Mouse (Mus musculus) layer of hippocampus, adult 9-10 months (tissue): ENCODE results near the gene Fam84b.
"Not testable (repeated sequence)": the region's sequence is repeated elsewhere in the genome, so short reads cannot be mapped to it uniquely, and the experiment has no call there.

Source experiments
- DNase-seq: peaks from one replicate; pipeline ENCODE4 v3.0.0; 2022; ENCODE audit warnings: low spot score

Gene Fam84b

DNA sequence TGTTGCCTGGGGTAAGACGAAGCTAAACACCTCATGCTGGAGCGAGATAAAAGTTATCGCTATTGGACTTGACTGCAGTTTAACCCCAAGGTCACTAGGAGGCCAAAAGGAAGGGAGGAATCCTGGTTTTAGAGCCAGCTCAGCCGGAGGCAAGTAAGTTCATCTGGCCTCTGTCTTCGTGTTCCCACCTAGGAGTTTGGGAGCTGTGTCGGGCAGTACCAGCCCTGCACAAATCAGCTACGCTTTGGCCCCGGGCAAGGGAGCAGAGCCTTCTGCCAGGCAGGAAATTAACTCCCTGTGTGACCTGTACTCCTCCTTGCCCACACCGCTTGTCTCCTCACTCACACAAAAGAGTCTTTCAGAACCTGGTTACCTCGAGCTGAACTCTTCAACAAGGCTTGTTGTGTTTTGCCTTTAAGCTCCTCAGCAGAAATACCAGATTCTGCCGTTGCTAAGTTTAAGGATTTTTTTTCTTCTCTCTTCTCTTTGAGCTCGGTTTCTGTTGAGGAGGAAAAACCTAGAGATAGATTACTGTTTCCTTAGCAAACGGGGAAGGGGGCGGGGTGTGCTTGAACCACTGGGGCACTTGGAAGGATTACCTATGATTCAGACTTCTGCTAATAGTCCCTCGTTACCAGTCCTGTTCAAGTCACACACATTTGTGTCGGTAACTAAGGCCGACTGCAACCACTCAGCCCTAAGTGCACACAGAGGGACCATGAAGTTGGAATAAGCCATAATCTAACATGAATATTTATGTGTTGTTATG is at the start of gene Fam84b:
Fam84b (minus strand) TSS at position 548 of the 769 bp plus-strand sequence.
- DNase-seq: no peak

DNA sequence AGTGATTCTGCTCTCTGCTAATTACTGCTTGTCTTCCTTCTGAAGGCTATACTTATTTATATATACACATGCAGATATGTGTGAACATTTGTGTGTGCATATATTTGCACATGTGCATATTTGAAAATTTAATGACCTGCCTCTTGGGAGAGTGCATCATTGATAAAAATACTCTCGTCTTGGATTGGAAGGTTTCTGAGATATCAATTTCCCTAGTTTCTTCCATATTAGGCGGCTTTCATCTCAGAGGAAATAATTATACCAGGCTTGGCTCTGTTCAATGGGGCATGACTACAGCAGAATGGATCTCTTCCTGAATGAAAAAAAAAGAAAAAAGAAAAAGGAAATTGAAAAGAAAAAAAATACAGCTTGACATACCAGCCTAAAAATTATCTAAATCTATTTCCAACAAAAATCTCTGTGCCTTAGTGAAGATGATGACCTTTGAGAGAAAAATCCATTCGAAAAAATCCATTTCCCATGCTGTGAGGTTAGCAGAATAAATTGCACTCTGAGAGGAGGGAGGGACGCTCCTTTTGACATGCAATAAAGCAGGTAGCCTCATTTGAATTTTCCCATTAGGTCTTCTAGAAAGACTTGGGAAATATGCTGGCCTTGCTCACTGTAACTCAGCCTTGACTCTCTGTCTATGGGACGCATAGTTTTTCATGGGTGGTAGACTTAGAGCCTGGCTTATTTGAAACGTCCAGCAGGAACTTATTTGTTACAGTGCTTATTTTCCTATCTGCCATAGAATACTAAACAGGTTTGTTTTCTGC is 44.8 kb upstream of the Fam84b start:
- no peak for DNase-seq

DNA sequence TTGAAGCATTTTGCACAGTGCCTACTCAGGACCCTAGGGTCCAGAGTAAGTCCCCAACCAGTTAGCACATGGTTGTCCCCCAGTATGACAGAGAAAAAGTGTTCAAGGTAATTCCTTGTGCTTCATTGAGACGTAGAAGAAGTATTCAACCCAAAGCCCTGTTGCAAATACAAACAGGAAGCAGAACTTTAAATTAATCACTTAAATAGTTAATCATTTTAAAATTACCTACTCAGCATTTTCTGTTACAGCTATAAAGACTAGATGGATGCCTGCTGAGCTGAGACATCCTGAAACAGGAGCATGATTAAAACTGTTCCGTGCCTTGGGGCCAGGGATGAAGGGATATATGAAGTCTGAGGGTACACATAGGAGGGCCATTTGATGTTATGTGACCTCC is 42.5 kb upstream of the Fam84b start:
- DNase-seq: no peak

DNA sequence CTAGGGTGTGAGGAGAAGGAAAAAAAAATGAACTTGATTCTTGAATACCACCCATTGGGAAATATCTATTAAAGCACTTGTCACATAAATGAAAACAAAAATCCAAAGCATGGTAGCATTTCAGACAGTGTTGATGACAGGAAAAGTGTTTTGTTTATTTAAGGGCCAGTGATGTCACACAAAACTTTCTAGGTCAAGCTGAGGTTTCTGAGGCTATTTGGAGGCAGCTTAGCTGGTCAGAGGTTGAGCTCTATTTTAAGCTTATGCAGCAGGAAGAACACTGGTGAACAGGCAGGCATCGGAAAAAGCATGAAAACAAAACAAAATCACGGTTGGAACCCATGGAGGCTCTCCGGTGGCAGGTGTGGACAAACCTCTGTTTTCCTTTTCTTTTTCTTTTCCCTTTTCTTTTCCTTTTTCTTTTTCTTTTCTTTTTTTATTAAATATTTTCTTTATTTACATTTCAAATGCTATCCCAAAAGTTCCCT is 39.4 kb upstream of the Fam84b start:
- no peak for DNase-seq

DNA sequence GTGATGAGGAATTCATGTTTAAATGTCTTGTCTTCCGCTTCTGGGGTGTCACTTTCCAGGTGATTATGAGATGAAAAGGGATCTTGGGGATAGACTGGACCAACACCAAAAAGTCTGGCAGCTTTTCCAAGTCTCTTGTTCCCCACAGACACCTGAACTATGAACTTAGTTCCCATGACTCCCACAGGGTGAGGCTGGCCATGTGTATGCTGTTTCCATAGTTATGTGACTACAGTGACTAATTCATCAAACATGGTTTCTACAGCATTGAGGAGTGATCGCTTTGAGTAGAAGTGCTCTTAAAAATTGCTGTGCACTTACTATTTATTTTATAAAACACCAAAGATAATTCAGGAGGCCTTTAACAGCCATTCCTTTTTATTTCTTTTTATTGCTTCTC is 35.1 kb upstream of the Fam84b start:
- DNase-seq: no peak

DNA sequence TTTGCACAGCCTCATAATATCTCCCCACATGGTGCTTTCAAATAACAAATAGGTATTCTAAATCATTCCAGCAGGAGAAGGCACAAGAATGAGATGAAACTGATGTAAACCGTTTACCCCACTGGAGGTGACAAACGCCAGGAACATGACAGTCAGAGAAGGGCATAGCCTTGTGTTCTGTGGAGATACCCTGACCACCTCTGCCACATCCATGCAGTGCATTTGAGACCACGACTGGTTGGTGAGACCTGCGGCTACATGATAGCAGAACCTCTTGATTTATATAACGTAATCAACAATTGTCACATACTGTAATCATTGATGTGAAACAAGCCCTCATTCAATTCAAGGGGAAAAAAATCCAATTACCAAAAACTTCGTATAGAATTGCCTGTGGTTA is 22.1 kb upstream of the Fam84b start:
- DNase-seq: no peak

DNA sequence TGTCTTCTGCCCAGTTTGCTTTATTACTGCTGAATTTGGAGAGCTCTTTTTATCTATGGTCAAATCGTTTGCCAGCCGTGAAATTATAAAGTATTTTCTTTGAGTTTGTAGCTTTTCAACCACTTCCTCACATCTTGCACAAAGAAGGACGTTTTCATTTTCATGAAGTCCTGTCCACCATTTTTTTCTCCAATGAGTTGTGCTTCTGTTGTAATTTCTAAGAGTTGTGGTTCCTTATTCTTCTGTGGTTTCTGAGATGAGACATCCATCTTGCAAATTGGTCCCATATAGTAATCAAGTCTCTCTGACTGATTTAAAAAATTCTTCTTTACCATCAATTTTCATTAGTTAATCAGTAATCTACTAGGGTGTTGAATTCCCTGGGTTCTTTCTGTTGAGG is 8.8 kb upstream of the Fam84b start:
- DNase-seq: no peak

DNA sequence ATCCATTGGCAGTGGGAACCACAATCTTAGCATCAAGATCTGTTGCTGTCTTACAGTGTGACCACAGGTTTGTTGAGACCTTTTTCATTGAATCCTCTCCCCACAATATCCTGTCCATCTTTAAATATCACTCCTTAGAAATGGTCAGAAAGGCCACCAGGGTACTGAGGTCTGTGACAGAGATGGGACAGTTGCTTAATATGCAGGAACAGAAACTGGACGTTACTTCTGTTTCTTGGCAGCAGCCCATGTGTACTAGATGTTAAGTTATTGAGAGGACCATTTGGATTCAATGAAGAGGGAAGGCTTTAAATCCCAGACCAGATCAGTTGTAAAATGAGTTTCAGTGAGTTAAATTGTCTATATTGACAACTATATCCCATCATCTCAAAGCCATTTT is 1.5 kb upstream of the Fam84b start:
- no peak for DNase-seq

DNA sequence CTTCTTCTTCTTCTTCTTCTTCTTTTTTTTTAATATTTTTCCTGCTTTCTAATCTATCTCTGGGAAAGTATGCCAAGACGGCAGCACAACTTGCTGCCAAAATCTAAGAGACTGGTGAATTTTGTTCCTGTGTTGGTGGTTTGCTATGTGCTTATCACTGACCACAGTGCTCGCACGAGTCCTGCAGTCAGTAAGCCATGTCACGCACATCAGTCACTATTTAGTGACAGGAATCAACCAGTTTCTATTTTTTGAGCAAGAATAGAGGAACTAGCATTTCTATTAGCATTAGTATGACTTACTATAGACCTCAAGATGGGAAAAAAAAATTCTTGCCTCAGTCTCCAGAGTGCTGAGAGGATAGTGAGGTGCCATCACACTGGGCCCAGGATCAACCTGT is 573 bp upstream of the Fam84b start:
- DNase-seq: no peak

DNA sequence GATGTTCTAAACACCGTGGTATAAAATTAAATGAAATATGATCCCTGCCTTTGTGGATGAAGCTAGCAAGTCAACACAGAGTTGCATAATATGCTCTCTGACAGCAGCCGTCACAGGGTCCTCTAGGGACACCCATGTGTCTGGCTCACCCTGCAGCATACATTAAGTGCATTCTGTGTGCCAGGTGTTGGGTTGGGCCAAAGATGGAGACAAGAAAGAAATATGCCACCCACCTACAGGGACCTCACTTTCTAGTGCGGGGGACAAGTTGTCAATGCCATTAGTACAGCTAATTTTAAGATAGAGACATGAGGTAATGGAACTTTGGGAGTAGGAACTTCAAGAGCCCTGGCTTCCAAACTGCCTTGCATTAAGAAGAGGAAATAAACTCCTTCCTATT is 4.9 kb downstream of the Fam84b start:
- DNase-seq: no peak

DNA sequence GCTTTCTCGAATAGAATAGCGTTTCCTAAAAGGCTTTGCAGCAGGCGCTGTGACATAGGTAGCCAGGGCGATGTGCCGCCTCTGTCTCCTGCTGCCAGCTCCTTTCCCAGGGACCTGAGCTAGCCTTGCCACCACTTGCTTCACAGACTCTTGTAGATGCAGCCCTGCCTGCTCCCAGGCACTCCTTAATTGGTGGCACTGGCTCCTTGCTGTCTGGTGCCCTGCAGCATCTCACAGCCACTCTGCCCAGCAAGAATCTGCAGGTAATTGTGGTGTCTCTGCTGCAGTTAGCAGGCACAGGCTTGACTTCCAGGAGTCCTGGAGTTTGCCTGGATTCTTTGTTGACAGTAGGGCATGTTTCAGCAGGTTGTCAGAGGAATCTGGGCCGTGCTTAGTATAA is 7.3 kb downstream of the Fam84b start:
- DNase-seq: no peak

DNA sequence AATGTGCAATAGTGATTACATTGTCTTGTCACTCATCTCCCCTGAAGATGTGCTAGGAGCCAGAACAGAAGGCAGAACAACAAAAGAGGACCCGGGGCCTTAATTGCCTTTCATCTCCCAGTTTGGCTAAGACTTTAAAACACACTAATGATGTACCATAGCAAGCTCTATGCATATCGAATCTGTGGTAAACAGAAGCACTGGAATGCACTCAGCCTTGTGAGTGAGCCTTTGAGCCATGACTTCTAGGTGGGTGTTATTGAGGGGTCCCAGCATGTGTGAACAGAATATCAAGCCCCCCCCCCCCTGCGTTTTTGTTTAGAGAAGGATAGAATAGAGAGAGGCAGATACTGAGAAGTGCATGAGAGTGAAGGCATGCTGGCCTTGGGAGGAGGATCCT is 7.7 kb downstream of the Fam84b start:
- no peak for DNase-seq

DNA sequence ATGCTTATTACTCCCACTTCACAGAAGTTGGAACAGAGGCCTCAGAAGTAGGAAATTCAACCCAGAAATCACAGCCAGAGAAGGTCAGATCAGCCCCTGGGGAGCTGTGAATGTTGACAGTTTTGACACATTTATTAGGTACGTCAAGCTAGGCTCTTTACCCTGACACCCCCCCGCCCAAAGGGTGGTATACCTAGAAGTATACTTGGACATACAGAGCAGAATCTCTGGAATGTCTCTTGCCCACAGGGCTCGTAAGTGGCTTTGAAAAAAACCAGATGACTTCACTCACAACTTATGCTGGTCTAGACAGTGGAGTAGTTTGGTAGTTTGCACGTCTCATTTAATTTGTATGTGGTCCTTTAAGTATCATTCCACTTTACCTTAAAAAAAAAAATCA is 11.8 kb downstream of the Fam84b start:
- no peak for DNase-seq

DNA sequence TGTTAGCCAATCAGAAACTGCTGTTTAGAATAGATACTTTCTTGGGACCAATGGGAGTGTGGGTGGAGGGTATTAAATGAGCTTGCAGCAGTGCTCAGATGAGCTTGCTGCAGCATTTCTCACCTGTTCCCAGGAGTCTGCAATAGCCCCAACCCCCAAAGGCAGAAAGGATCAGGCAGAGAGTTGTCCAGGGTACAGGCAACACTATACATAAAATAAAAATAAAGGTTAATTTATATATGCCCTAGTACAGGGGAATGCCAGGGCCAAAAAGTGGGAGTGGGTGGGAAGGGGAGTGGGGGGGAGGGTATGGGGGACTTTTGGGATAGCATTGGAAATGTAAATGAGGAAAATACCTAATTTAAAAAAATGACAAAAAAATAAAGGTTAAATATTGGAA is 12.3 kb downstream of the Fam84b start:
- not testable (repeated sequence) for DNase-seq

DNA sequence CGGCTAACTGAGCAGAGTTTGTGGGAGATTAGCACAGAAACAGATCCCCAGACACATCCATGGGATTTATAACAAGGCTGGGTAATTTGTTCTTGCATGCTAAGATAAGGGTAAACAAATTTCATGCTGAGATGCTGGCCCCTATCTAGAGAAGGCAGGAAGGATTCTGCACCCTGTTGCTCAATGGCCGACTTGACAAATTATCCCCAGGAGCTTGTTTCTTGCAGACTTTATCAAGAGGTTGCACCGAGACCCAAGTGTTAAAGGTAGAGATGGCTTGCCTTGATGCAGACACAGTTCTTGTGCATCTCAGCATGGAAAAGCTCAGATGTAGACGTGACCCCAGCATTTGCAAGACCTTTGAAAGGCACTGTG is 13.3 kb downstream of the Fam84b start:
- DNase-seq: no peak

DNA sequence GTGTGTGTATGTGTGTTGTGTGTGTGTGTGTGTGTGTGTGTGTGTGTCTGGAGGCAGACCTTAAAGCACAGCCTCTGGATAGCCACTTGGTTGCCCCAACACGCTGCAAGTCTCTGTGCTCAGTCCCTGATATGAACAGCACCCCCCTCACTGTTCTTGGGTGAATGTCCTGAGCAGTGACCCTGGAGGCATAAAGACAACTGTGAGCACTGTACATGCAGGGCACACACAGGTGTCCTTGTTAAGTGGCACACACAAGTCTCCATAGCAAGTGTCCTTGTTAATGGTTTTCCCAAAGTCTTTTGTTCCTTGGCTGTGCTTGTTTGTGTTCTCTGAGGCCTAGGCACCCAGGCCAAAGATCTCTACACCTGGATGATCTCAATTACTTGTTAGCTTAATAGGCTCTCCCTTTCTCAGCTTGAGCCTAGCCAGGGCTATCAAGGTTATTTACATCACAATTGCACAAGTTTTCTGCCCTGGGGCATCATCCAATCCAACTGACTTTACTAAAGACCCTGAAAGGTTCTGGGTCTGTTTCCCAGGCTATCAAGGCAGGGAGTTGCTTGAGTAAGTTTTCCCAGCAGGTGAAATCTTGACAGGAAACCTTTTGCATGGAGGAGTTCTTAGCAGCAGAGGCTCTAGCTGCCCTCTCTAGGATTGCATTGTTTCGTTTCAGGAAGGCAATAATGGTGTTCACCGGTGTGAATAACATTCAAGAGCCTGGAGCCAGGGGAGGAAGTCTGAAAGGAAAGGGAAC is 13.9 kb downstream of the Fam84b start:
- DNase-seq: no peak

DNA sequence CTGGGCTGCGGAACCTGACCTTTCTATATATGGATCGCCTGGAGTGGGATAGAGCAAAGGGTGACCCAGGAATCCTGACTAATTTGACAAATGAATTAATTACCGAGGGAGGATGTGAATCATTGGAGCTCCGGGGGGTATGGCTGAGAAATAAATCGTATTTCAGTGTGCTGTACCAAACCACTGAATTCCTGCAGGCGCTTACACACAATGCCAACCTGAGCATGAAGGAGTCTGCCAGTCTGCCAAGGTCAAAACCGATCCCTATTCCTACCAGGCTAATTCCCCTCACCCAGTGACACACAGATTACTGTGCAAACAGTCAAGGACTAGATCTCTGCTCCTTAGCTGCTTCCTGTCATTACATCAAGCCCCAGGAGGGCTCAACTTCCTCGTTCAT is 15.4 kb downstream of the Fam84b start:
- no peak for DNase-seq

DNA sequence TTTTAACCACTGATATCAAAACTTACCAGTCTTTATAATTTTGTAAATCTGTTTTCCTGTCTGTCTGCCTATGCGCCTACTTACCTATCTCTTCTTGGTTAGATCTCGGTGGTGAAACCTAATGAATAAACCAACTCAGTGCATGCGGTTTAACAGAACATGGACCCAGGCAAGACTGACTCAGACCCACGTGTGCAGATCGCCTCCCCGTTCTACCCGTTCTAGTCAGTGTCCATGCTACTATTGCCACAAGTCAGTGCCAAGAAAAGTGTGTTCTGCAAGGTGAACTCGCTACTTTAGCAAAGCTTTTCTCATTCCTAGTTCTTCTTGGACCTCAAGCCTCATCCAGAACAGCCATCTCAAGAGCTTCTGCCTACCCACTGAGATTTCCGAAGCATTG is 15.9 kb downstream of the Fam84b start:
- no peak for DNase-seq

DNA sequence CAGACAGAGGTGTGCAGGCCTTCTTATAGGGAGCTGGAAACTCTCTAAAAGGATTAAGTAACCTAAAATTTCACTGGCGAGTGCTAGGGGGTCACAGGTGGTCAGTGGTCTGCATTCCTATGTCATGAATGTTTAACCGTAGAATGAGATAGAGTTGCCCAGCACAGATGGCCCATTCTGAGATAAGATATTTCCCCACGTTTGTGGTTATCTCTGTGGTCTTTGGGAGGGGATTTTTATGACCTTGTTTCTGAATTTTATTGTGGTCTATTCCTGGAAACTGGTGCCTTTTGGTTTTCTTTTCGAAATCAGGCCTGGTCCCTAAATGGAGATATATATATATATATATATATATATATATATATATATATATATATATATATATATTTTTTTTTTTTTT is 17.3 kb downstream of the Fam84b start:
- DNase-seq: no peak

DNA sequence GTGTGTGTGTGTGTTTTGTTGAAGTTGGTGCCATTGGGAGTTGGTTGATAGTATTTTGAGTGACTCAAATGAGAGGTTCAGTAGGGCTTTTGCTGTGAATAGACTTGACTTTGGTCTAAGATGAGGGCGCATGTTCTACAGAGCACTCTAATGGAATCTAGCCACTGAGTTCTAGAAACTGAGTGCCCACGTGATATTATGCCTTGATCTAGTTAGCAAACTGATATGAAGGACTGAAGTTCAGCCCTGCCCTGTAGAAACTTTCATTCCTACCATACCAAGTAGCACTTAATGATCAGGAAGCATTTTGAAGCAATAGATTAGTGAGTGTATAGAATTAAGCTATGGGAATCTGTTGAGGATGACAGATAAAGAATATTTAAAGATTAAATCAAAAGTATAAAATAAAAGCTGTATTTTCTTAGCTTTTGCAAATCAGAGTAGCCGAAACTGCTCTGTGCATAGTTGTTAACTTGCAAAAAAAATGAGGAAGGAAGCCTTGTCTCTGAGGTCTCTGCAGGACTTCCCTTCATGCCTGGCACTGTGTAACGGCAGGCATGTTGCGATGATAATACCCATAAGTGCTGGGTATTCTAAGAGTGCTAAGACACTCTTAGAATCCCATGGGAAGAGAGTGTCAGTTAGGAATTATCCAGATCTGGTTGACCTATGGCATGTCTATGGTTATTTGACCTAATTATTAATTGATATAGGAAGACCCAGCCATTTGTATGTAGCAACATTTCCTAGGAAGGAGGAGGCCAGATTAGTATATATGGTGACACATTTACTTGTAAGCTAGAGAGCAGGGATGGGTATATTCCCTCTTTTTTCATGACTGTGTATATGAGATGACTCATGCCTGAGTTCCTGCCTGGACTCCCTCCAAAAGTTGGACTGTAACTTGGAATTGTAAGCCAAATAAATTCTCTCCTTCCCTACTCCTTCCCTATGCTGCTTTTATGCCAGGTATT is 18.7 kb downstream of the Fam84b start:
- no peak for DNase-seq

DNA sequence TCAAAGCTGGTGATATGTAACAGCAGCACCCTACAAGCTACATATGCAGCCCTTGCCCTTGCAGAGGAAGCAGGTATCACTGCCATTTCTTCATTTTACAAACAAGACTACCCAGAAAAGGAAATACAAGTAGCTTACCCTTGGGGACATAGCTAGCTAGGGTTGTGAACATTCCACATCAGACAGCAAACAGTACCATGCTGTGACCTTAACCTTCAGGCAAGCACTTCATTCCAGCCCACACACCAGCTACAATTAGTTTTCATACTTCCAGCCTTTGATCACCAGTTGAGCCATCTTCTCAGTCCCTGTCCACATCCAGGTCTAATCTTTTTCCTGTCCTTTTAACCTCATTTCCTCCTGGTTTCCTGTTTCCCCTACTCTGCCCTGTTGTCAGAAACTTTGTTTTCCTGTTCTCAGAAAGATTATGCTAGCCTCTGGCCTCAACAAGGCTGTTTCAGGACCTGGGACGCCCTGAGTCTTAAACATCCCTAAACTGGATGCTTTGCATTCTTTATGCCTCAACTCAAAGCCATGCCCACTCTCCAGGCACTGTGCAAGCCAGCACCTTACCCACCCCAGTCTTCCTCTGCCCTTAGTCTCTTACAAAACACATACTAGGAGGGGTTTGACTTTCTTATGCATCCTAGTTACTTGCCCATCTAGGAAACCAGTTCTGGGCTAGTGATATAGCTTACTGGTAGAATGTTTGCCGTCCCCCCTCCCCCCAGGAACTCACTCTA is 19.9 kb downstream of the Fam84b start:
- no peak for DNase-seq
